Mouse (Mus musculus): ENCODE measurements around the gene Ltc4s.

Gene Ltc4s

DNA sequence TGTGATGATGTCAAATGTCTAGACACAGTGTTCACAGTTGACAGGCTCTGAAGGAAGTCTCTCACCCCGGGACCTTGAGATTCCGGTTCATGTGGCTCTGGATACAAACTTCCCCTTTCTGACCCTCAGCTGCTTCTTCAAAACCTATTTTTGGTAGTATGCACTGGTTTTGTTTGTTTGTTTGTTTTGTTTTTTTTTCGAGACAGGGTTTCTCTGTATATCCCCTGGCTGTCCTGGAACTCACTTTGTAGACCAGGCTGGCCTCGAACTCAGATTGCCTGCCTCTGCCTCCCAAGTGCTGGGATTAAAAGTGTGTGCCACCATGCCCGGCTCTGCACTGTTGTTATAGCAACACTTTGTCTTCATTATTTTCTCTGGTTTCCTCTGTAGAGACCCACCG, 5.5 kb upstream of the Ltc4s start:
- no peak for DNase-seq

DNA sequence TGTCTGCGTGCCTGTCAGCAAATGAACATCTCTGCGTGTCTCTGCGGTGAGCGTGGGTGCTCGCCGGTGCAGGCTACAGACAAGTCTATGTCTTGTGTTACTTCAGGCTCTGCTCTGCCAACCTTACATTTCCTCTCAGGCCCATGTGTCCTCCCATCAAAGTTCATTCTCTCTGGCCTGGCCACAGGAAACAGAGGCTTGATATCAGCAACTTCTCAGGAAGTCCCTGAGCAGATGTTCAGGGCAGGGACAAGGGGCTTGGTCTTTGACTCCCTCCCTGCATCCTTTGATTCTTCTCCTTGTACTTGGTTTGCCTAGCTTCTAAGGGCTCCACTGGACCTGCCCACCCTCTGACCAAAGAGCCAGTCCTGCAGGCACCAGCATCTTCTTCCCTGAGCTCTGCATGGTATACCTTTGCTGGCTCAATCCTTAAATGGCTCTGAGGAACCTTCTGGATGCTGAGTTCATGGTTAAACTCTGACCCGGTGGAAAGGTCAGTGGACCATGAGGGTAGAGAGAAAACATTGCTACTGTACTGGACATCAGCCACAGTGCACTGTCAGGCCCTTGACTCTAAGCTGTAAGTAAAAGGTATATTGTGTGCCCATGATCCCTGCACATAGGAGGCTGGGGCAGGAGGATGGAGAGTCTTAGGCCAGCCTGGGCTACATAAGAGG, 2.0 kb upstream of the Ltc4s start:
- no peak for DNase-seq

DNA sequence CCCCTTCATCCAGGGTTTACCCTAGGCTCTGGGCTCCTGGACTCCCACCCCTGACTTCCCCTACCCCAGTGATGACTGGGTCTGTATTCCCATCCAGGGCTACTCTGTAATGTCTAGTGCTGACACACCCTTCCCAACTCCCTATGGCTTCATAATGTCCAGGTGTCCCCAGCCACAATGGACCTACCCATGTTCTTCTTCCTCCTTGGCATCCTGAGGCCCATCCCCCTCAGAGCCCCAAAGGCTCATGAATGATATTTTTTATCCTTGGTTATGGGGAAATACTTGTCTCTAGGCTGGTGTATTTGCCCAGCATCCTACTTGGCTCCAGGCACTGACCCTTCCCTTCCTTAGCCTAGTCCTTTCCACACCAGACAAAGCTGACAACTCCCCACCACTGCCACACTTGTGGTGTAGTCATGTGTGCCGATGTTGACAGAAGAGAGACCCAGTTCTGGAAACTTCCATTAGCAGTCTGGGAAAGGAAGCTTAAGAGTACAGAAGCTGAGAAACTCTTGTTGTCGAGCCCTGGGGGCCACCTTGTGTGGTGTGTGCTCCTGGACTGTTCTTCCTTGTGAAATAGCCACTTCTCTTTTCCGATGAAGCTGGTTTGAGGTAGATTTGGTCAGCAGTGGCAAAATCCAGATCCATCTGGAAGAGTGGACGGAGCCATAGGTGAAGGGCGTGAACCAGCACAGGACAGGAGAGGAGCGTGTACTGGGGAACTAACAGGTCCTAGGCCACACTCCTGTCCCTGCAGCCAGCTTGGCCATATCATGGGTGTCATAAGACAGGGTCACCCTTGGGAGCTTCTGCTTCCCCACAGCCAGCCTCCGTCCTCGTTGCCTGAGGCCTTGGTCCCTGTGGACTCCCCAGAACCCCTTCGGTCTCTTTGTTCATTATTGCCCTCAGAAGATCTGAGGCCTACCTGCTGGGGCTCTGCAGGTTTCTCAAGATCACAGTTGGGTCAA, 690 bp upstream of the Ltc4s start:
- DNase-seq = no peak

DNA sequence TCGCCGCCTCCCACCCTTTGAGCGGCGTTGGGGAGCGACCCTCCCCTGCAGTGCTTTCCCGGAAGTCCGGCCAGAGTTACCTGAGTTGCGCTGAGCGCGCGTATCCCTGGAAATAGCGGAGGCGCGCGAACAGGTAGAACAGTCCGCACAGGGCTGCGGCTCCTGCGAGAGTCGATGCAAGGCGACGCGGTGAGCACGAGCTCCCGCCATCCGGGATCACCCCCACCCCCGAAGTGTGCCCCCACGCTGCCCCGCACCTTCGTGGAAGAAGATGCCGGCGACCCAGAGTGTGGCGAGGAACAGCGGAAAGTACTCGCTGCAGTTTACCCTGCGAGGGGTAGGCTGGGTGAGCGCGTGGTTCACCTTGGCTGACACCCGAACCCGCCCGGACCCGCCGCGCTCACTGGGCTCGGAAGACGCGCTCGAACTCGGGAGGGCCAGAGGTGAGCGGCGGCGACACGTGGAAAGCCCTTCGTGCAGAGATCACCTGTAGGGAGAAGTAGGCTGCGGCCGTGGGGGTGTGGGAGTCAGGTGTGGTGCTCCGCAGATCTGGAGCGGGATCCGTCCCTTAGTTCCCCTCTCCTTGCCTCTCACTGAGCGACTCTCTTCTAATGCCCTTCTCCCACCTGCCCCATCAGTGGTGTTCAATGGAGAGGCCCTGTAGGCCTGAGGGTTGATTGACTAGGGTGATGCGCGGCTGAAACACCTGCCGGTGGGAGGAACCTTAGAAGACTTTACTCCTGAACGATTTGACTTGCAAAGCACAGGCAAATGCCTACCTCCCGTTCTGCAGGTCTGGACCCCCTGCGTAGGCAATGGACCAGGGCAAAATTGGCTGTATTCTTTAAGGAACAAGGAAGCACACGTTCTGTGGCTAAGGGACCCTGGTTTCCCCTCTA, 1.2 kb downstream of the Ltc4s start:
- no peak for DNase-seq

DNA sequence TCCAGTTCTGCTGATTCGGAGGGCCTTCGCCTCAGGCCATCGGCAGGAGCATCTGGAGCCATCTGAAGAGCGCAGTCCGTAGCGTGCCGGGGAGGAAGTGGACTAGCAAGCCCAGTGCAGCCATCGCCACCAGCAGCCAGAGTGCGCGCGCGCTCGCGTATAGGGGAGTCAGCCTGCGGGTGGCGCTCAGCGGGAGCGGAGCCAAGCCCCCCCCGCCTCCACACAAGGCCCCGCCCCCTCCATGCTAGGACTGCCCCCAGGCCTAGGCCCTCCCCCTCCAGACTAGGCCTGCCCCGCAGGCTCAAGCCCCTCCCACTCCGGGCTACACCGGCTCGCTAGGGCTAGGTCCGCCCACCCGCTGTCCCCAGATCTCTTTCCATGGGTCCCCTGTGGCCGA, 1.9 kb downstream of the Ltc4s start:
- DNase-seq = peak; percentile 96

DNA sequence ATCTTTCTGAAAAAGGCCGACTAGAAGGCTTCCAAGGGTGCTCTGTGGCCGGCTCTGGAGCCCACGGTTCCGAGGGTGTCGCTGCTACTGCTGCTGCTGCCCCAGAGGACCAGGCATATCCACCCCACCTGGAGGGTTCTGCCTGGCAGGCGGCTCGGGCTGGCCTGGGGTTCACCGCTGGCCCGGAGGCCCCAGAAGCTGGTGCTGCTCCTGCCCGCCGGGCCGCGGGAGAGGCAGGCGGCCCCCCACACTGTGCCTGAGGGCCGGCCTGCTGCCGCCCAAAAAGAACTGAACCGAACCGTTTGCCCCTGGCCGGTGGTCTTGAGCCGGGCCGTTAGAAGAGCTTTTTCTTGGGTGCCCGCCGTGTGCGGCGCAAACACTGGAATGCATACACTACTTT, 3.8 kb downstream of the Ltc4s start:
- DNase-seq = no peak

DNA sequence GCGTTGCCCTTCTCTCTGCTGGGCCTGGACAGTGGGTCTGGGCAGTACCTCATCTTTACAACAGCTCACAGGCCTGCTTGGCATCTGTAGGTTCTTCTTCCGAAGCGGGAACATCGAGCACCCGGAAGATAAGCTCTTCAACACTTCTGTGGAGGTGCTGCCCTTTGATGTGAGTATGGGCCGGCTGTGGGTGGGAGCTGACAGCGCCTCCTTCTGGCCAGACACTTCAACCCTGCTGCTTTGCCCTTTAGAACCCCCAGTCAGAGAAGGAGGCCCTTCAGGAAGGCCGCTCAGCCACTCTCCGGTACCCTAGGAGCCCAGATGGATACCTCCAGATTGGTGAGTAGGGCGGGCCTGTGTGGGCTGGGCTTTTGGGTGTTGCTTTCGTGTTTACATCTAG, 4.4 kb downstream of the Ltc4s start:
- peak; percentile 30 for DNase-seq

DNA sequence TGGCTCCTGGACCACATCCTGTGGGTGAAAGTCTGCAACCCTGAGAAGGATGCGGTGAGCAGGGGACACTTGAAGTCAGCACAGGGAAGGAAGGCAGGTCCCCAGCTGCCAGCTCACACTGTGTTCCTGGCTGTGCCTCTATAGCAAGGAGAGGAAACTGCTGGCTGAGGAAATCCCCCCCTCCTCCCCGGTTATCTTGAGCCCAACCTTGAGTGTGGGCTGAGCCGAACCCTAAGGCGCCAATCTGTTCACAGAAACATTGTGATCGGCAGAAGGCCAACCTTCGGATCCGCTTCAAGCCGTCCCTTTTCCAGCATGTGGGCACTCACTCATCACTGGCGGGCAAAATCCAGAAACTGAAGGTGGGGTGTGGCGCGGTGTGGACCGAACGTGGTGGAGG, 5.4 kb downstream of the Ltc4s start:
- no peak for DNase-seq

DNA sequence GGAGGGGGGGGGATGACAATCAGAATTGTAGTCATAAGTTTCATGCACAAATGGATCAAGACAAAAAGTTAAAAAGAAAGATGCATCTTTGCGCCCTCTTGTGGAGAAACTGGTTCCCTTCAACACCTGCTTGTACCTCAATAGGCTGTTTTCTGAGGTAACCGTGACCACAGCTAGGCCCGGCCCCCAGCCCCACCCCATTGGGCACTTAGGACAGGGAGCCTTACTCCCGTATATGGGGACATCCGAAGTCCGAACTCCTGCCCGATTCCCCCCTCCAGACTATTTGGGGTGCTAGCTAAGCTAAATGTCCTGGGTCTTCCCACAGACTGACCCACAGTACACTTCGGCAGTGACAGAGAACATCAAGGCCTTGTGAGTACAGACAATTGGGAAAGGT, 7.0 kb downstream of the Ltc4s start:
- DNase-seq = peak; percentile 64

DNA sequence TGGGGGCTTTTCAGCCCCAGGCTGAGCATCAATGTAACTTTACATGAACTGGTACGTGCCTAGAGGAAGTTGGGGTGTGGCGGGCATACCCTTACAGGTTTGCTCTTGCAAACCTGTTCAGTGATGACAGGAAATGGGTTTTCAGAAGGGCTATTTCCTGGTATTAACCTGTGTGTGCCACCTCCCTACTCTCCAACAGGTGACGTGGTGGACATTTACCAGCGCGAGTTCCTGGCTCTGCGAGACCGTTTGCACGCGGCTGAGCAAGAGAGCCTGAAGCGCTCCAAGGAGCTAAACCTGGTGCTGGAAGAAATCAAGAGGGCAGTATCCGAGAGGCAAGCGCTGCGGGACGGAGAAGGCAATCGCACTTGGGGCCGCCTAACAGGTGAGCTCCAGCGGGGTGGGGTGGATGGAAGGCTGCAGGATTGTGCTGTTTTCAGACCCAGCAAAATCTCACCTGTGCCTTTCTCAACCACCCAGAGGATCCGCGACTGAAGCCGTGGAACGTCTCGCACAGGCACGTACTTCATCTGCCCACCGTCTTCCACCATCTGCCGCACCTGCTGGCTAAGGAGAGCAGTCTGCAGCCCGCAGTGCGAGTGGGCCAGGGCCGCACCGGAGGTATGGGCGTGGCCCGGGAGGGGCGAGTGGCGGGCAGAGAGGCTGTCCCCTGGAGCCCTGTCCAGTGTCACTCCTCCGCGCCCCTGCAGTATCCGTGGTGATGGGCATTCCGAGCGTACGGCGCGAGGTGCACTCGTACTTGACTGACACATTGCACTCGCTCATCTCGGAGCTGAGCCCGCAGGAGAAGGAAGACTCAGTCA, 7.7 kb downstream of the Ltc4s start:
- DNase-seq = peak; percentile 22

DNA sequence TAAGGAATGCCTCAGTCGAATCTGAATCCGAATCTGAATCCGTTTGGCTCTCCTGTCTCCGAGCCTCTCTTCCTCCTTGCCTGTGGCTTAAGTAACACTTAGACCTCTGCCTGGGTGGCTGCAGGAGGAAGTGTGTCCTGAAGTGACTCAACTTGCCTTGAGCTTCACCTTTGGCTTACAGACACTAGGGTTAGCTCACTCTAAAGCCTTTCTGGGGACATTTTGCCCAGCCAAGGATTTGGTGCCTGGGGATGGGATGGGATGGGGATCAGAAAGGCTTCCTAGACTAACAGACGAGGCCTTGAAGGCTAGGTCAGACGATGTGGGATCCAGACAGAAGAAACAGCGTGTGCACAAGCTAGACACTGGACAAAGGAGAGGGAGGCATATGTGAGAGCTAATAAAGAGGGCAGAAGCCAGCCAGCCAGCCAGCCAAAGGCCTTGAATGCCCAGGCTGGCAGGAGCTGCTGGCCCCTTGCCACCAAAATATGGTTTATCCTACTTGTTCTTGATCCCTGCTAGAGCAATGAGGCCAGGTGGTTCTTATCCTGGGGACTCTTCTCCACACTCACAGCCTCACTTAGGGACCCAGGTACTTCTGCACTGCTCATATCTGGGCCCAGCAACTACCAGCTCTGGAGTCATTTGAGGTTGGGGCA, 9.0 kb downstream of the Ltc4s start:
- DNase-seq = no peak

DNA sequence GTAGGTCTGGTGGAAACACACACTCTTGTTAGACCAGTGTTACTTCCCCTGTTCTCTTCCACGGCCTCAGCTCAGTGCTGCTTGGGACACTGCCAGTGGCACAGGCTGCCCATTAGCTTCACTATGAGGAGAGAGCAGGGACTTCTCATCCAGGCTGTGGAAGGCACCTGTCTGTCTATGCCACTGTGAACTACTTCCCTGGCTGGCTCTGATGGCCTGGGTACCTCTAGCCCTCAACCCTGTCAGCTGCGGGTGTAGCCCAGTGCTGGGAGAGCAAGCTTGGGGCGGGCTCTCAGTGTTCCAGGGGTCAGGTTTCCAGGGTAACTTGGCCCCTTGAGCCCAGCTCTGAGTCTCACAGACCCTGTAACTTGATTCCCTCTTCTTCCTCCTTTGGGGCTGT, 9.6 kb downstream of the Ltc4s start:
- DNase-seq = no peak

DNA sequence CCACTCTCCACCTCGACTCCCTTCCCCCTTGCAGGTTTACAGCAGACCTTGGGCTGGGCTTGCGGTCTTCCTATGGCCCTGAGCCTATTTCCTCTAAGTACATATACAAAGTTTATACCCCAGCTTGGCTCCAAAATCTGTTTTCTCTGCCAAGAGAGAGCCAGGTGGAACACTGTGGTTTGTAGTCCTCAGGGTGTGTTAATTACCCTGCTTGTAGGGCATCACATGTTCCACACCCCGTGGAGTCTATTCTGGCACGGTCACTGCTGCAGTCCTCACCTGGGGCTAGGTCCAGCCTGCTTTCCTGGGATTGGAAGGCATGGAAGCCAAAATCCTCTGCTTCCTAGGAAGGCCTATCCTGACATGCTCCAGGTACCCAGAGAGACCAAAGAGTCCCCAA, 10.7 kb downstream of the Ltc4s start:
- no peak for DNase-seq

DNA sequence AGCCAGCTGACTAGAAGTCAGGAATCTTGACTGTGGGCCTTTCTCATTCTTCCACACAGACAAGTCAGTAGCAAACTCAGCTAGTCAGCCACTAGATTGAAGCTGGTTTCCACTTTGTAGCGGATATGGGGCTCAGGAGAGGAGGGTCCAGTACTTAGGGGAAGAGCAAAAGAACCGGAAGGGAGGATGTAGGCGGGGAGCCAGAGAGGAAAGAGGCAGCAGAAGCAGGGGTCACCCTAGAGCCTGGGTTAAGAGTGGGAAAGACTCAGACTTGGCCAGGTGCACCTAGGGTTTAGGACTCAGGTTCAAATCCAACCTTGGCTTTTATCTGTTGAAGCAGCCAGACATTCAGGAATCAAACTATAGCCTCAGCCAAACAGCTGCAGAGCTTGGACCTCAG, 11.2 kb downstream of the Ltc4s start:
- DNase-seq = no peak

DNA sequence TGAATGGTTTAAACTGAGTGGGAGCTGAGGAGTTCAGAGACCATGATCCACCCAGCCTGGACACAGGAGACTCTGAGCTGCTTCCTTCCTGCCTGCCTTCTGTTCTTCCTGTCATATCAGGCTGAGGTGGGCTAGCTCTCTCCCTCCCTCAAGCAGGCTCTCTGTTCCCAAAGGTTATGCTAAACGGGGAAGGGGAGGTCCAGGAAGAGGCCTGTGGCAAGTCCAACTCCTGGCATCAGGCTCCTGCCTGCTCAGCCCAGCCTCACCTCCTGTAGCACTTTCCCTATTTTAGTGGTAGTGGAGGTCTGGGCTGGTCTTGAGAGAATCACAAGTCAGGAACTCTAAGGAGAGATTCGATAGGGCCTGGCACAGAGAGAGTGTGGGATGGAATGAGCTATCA, 12.0 kb downstream of the Ltc4s start:
- DNase-seq = no peak

DNA sequence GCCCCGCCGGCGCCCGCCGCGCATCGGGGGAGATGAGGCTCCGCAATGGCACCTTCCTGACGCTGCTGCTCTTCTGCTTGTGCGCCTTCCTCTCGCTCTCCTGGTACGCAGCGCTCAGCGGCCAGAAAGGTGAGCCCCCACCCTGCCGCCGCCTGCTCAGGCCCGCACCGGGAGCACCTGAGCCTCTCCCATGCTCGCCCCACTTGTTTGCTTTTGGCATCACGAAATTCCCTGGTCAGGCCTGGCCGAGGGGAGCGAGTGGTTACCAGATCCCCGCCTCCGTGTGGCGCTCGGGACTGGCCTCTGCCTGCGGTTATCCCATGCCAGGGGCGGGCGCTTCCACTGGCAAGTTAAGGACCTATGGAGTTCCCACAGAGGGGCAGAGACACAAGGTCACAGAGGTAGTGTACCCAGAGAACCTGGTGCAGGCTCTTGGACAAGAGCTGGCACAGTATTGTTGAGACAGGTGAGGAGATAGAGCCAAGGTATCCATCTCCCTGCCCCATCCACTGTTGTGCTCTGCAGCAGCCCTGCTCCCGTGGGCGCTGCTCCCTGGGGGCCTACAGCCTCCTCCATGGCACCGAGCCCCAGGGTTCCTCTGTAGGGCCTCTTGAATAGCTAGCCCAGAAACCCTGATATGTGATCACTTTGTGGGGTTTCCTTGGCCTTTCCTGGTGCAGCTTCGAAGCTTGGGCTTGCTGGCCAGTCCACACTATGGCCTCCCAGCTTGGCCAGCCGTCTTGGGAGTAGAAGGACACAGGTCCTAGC, 12.6 kb downstream of the Ltc4s start:
- DNase-seq = peak; percentile 66

DNA sequence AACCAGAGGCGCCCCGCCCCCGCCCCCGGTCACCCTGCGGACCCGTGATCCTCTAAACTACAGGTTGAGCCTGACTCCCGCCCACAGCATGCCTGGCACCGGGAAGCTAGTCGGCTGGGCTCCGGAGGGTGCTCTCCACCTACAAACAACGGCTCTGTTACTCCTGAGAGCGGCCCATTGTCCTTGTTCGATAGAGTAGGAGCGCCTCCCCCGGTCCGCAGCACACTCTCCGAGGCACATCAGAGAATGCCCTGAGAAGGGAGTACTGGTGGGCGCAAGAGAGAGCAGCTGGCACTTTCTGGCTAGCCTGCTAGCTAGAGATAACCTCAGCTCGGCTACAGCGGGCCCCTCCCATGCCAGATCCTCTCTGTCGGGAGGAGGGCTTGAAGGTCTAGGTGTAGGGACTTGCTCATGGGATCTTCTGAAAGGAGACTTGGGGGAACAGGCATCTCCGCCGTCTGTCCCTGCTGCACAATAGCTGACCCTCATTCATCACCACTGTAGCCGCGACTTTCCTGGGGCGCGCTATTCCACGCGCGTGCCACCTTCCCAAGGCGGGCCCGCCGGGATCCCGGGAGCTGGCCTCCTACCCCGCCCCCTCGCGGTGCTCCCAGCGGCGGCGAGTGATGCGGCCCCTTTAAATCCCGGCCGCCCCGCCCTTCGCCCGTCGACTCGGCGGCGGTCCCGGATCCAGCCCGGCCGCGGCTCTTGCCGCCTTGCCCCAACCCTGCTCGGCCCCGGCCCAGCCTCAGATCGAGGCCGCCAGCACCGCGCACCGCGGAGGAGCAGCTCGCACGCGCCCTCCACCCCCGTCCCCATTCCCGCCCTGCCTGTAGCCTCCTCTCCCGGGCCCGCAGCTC, 13.5 kb downstream of the Ltc4s start:
- DNase-seq = peak; percentile 94

DNA sequence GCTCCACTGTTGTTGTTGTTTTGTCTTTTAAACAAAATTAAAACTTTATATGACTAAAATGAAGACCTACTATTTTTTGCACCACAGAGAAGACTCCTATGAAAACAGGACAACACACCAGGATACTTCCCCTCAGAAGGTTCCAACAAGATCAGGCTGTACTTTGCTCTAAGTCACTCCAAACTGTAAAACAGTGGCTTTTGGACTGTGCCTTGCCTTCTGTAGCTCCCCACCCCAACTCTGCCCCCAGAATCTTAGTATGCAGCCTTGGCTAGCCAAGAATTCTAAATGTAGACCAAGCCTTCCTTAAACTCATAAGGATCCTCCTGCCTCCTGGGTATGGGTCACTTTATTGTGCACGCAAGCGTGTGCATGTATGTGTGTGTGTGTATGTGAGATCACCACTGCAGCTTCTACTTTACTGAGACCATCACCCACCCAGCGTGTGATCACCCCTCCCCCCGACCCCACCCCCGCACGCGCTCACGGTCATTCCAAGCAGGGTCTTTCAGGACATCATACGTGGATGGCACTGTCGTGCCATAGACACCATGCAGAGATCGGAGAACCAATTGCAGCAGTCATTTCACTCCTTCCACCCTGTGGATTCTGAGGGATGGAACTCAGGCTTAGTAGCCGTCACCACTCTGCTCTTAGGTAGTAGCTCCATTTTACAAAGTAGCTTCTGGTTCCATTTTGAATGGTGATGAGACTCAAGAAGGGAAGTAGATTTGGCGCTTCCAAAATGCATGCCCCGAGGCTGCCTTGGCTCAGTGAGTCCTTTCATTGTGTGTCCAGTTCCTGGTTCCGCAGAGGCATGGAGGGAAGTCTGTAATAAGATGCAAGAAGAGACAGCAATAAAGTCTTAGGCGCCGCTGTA, 14.4 kb downstream of the Ltc4s start:
- peak; percentile 29 for DNase-seq

Data from liver (tissue).